Mouse (Mus musculus): Measurements from ENCODE around the gene Bod1l. TPM values are rescaled to one million over a fixed set of nuclear protein-coding genes. Genes with fewer than 3 reads are reported as not detected.

Gene Bod1l
- polyA plus RNA-seq, 1 experiment from 2014 or later = 14.4 TPM

Small RNAs within 50 kb of the gene (microRNA-seq; reads per million reads assigned to microRNA genes)
- gene Mir6414 = not detected

Other genes with a start within 250 kb of the Bod1l start
- 53.3 and 65.4 TPM in 2 replicates for gene Rab28, start 136.2 kb downstream of the Bod1l start, polyA plus RNA-seq (2015; fragmentation: Nextera tagmentation; extraction: Ambion mirVana)
- 1.9 and 2.5 TPM in 2 replicates for gene Nkx3-2, start 79.8 kb downstream of the Bod1l start, polyA plus RNA-seq (2015; fragmentation: Nextera tagmentation; extraction: Ambion mirVana)
- not detected in 2 replicates for gene Gm16223, start 223.6 kb upstream of the Bod1l start, polyA plus RNA-seq (2015; fragmentation: Nextera tagmentation; extraction: Ambion mirVana)

Data from stomach, embryonic 16.5 days (tissue).